Mouse (Mus musculus) Muller cell, postnatal 12 days (primary cell): ENCODE measurements at regions not wholly inside any gene's neighbourhood (a gene's known extent, or its start where the extent isn't known, plus 50 kb on each side); places are given as distances from the start of the nearest gene placed in this dataset.
A peak's percentile ranks its signal among the peaks of the same experiment; 100 is the strongest.

ENCODE experiments used
- DNase-seq: peaks from one replicate; pipeline ENCODE4 v3.0.0-alpha.2; 2015; ENCODE audit errors: inconsistent ontology term

DNA sequence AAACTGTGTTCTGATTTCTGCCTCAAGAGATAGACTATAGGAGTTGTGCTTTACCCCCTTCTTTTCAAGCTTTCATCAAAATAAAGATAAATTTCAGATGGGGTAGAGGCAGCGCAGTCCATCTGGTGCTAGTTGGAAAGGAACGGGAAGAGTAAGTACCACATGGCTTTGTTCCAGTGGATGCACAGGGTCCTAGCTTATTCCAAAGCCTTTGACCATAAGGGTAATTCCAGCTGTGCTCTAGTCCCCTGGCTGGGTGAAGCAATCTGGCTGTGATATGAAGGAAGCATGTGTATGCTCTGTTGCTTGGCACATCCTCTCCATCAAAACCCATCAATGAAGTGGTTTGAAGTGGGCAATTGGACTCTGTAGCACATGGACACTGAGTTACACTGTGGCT is 155.6 kb downstream of the 1190002N15Rik start:
- DNase-seq, result no peak

DNA sequence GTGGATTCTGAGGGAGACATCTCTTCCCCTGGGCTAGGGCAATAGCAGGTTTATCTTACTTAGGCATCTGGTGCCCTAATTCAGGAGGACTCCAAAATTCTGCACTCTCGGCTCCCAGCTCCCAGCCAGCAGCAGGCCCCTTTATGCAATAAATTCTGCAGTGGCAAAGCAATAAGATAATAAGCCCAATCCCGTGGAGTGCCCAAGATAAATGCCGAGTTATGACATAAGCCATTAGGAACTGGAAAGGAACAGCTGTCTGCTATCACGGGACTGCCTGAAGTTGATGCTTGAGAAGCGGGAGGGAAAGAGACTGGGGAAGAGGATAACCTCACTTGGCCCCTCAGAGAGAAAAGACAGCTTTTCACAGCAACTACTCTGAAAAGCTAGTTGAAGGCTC is 159.0 kb downstream of the 1190002N15Rik start:
- DNase-seq, result no peak

DNA sequence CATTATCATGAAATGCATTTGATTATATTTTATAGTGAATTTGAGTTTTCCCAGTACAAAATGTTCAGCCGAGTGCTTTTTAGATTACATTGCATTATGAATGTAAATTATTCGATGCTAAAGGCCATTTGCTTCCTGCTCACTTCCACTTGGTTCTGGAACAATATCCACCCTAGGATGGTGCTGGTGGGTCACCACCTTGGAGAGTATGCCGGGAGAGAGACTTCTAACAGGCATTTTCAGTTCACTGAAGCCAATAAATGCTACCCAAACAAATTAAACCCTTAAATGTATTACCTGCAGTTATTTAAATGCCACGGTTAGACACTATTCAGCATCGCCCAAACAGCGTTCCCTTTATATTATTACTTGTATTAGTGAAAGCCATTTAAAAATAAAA is 159.6 kb downstream of the 1190002N15Rik start:
- no peak for DNase-seq

- DNase-seq, result peak; percentile 76
Observed at GRCm38 (mm10) chr9:94377346-94378039, 160.4 kb downstream of the 1190002N15Rik start.

DNA sequence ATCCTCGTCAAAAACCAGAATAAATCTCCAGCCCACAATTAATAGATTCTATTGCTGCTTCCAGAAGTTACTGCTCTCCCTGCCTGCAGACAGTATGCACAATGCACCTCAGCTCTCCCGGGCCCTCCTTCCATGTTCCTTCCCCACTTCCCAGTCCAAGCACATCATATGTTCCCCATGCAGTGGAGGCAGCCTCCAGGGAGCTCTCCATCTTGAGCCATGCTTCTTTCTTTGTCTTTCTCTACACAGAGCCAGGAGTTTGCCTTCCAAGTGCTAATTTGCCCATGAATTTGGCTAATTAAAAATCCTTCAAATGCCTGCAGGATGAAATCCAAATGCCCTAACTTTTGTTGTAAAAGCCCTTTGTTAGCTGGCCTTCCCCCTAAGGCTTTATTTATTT is 166.9 kb downstream of the 1190002N15Rik start:
- DNase-seq, result peak; percentile 39

- DNase-seq, result no peak
Observed at GRCm38 (mm10) chr9:94368231-94368936, 169.5 kb downstream of the 1190002N15Rik start.

GRCm38 (mm10) chr9:94361877-94362697 is 175.8 kb downstream of the 1190002N15Rik start:
- peak; percentile 60 for DNase-seq

DNA sequence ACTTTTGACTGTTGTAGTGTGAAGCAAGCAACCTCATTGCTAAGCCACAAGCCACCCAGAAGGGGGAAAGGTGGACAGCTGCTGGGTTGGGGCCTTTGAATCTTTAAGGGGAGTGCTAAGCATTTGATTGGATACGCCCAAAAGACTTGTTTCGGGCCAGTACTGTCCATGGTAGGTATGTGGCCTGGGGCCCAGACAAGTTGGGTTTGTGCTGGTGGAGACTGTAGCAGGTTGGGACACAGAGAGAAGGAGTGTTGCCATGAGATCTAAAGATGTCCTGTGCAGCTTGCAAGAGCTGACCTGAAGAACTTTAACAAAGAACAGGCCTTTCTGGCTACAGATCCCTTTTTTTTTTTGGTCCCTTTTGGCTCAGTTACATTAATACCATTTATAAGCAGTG is 176.9 kb downstream of the 1190002N15Rik start:
- DNase-seq, result no peak

- no peak for DNase-seq
Observed at GRCm38 (mm10) chr9:94358150-94358549, 179.7 kb downstream of the 1190002N15Rik start.

DNA sequence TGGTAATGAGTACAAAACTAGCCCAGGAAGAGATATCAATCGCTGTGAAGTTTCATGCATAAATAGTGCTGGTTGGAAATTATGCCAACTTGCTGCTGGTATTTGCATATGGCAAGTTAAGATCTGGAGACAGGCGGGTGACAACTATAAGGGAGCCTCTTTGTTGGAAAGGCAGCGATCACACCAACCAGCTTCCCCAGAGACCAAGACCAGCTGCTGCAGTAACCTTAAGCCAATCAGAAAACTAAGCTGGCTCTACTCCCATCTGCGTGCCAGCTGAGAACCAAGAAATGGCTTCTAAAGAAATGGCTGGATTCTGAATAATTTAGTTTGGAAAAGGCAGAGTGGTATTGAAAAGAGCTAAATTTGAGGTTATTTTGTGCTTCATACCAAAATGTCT is 195.9 kb downstream of the 1190002N15Rik start:
- no peak for DNase-seq

GRCm38 (mm10) chr9:94341531-94341930 is 196.3 kb downstream of the 1190002N15Rik start:
- DNase-seq, result no peak

DNA sequence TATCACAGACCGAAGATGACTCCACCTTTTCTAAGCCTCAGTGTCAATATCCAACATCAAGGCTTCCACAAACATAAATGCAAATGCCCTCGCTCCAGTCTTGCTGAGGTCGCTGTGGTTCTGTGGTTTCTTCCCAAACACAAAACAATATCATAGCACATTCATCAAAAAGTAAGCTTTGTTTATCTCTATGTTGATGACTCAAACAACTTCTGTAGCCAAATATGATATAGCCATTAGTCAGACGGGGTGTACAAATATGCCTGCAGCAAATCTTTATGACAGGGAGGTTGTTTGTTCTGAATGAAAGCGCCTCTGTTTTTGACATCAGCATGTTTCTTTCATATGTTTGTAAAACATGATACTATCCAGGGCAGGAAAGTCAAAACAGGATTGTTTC is 204.4 kb downstream of the 1190002N15Rik start:
- peak; percentile 32 for DNase-seq

DNA sequence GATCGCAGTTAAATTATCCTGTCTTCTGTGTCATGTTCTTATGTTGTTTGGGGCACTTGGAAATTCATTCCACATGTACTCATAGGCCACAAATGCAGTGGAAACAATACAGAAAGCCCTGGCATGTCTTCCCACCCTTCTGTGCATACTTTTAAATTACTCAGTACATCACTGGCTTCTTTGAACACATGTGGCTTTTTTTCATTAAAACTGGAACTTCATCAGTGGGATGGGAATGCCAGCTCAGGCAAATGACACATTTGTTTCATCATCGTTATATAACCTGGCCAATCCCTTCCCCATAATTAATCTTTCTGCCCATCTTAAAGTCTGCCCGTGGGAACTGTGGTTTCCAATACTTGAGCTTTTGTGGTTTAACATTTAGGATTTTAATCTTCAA is 214.9 kb downstream of the 1190002N15Rik start:
- peak; percentile 47 for DNase-seq

DNA sequence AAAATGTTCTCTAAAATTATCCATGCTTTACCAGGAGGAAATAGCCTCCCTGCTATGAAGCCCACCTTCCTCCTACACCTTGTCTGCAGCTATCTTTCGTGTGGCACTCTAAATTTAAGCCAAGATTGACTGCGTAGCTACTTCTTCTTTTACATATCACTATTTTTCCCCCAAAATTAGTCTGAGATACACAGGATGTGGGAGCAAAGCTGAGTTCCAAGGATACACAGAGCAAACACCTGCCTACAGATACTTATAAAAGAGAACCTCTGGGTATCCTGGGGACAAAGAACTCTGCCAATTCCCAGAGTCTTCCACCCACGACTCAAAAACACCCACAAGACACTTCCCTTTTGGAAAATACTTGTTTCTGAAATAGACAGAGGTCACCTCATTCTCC is 235.3 kb downstream of the 1190002N15Rik start:
- DNase-seq, result no peak

GRCm38 (mm10) chr9:94301896-94302295 is 236.0 kb downstream of the 1190002N15Rik start:
- no peak for DNase-seq

DNA sequence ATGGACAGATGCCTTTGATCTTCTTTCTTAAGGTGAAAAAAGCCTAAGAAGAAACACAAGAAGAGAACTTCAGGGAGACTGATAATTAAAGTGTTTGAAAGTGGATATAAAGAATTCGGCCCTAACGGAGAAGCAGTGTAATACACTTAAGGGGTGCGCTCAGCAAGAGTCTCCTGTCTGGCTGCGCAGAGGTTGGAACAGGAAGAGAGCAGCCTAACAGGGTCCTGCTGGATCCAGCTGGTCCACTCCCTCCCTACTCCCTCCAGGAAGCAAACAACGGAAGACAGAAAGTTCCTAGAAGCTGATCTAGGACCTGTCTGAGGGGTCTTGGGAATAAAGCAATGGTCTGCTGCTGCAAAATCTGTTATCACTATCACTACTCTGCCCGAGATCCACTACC is 242.4 kb downstream of the 1190002N15Rik start:
- DNase-seq, result no peak

DNA sequence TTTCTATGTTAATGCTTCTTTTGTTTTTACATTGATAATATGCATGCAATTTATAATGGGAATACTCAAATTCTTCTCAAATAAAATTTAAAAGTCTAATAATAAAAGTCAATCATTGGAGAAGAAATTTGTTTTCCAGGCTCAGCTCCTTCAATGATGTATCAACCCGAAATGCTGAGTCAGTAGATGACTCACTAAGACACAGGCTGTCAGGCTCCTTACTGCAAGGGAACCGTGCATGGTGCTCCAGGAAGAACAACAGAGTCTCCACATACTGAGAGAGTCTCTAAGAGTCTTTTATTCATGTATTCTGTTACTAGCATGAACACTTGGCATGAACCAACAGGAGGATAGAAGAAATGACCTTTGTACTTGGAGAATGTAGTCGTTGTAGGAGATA is 245.7 kb downstream of the 1190002N15Rik start:
- DNase-seq, result no peak

GRCm38 (mm10) chr9:94289546-94289945 is 248.3 kb downstream of the 1190002N15Rik start:
- no peak for DNase-seq

DNA sequence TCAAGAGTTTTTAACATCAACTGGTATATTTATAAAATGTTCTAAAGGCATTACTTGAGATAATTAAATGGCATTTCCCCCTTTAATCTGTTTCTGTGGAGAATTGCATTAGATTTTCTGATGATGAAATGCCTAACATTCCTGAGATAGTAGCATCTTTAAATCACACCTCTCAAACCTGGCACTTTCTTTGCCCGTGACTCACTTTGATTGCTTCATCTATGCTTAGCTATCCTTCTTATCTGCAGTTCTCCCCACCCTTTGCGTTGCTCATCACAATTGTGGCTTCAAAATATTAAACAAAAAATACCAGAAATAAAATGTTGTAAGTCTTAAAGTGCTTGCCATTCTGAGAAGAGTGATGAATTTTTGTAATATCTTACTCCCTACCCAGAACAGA is 250.3 kb downstream of the 1190002N15Rik start:
- peak; percentile 83 for DNase-seq

GRCm38 (mm10) chr9:94278657-94279585 is 259.0 kb downstream of the 1190002N15Rik start:
- DNase-seq, result peak; percentile 51

DNA sequence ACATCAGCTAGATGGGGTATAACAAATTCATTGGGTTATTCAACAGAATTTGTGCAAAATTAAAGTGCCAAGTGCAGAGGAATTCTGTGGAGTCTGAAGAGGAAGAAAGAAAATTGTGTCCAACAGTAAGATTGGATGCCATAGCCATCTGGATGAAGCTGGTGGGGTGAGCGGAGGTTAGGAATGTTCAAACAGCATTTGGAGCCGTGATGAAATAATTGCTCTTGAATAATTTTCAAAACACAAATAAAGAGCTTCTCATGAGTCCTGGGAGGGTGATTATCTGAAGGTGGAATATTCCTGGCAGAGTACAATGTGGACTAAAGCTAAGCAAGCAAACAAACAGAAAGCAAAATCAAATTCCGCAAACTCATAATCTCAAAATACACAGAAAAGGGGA is 260.8 kb downstream of the 1190002N15Rik start:
- DNase-seq, result peak; percentile 47
